Mouse (Mus musculus) kidney, postnatal 25 days (tissue): ENCODE results near the gene Qsox2.

Source experiments
- DNase-seq, 2 experiments: peaks; one replicate each; pipeline ENCODE4 v3.0.0; 2021; ENCODE audit warnings: mixed read lengths in 2 of 2

Gene Qsox2

DNA sequence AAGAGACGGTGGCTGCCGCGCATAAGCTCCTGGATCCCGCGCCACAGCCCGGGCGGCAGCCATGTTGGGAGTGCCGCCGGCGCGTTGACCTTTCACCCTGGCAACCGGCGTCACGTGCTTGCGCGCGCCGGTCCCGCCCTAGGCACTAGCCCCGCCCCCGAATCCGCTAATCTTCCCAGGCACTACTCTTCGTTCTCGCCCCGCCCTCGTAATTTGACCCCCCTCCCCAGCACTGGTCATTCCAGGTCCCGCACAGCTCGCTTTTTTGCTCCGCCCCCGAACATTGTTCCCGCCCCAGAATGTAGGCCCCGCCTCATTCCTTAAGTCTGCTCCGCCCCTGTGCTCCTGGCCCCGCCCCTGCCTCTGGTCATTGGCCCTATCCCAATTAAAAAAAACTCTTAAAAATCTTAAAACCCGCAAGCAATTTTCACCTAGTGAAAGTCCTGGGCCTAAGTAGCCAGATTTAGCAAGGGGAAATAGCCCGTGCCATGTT is at the start of gene Qsox2:
Gene Qsox2, minus strand, starts transcription at position 236 of the 493 bp plus-strand sequence.
- peak; percentile 98 for DNase-seq

DNA sequence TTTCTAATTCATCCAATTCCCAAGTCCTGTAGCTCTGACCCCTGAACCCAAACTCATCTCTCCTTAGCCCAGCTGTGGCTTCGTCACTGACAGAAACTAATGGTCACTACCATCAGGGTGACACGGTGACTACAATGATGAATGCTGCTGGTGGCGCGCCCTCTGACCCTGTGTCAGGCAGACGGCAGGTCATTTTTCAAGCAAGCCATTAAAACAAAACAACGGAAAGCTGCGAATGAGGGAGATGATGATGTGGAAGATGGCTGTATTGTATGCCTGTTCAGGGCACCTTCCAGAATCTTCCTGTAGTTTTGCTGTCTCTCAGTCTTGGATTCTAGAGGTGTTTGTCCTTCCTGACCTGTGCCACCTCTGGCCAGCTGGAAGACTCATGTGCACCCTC is 49.1 kb upstream of the Qsox2 start:
- no peak for DNase-seq

DNA sequence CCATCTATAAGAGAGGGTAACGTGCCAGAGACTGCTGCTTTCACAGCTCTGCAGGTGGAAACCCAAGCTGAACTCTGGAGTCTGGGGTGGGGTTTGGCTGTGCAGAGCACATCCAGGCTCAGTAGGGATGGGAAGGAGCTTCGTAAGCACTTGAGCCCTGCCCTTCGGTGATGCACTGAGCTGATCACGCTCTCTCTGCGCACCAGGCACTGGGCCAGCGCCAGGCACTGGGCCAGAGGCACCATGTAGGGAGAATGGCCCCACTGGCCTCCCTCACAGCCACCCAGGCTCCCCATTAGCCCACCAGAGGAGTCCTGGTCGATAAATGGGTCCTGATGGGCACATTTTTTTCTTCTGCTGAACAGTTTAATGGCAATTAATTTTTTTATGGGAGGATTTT is 48.5 kb upstream of the Qsox2 start:
- DNase-seq = peak; percentile 15 to 47

DNA sequence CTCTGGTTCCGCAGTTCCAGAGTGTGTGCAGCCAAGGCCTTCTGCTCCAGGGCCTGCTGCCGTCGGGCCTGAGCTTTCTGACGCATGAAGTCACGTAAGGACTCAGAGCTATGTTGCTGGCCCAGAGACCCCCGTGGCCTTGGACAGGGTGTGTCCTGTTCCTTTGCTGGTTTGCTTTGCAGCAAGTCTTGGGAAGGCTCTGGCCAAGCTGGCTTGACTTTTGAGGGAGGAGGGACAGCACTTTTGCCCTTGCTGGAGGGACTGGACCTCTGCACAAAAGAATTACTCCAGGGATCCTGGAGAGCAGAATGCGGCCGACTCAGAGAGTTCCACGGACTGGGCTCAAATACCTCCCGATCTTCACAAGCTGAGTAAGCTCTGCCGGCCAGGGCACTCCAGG is 43.3 kb upstream of the Qsox2 start:
- DNase-seq = peak in 1 of 2 experiments; percentile 48

DNA sequence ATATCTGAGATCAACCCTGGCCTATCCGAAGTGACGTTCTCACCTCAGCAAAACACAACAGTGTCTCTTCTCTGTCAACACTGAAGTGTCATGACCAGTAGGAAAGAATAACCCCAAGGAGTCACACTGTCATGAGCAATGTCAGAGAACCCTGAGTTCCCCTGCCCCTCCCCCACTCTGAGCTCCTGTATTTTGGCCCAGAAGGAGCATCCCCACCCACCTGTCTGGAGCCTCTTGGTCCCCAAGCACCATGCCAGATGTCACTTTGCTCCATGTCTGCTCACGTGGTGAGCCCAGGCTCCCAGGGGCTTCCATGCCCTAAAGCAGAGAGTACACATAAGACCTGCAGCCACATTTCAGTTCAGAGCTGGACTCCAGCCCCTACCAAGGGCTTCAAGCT is 42.4 kb upstream of the Qsox2 start:
- no peak for DNase-seq

DNA sequence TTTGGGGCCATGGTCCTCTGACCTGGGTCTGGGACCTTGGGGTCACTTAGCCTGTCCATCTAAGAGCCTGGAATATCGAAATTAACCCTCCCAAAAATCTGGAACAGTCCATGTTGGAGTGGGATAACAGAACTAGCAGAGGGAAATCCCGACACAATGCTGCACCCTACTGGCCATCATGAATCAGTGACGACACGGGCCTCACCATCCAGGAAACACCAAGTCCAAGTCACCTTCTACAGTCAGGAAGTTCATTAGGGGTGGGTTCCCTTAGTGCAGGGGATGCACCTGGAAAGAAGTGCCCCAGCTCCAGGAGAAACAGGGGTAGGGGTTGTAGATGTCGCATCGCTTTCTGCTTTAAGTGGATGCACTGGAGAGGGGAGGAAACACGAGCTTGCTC is 36.3 kb upstream of the Qsox2 start:
- peak; percentile 62 to 70 for DNase-seq

DNA sequence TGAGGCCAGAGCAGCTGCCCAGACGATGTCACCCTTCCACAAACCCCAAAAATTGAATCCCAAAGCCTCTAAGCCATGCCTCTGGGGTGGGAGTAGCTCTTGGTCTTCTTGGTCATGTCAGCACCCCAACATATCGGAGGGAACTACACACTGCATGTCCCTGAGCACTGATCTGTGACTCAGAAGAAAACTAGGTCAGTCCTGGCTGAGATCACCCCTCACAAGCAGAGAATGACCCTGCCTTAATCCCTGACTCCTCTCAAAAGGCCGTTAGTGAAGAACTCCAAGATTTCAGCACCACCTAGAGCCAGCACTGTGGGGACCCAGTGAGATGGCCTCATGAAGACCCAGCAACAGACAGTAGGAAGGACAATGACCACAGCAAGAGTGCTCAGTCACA is 30.9 kb upstream of the Qsox2 start:
- no peak for DNase-seq

DNA sequence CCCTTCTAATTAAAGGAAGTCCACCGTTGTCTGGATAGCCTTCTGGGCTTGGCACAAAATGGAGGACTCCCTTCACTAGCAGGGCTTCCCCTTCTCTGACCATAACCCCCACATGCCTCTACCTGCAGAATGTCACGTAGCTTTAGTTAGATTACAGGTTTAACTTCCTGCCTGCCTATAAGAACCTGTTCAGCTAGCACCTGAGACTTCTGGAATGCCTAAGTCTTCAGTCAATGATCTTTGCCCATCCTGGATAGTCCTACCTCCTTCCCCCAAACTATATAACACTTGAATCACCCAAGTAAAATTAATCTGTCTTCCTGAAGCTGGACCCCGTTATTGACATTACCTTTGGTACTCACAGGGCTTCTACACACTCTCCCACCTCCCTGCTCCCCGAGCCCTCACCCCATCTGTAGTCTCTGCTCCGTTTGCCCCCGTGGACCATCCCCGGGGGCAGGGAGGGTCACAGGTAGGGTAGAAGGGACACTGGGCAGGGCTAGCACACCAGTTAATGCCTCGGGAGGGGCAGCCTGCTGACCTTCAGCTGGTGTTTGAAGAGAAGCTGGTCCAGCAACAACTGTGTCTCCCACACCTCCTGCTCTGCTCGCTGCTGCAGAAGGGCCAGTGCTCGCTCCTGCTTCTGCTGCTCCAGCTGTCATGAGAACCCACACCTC is 28.9 kb upstream of the Qsox2 start:
- no peak for DNase-seq

DNA sequence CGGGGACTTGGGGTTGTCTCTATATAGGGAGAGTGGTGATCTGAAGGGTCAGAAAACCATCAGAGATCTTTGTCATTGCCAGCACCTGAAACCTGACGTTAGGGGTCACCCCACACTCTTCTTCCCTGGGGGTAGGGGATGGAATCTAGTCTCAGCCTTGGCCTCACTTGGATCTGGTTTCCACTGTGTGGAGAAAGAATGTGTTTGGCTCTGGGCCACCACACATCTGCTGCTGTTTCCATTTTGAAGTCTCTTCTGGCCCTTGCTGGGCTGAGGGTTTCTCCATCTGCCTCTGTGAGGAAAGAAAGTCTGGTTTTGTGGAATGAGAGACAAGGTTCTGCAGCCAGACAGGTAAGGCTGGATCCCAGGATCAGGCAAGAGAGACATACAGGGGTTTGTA is 27.8 kb upstream of the Qsox2 start:
- no peak for DNase-seq

DNA sequence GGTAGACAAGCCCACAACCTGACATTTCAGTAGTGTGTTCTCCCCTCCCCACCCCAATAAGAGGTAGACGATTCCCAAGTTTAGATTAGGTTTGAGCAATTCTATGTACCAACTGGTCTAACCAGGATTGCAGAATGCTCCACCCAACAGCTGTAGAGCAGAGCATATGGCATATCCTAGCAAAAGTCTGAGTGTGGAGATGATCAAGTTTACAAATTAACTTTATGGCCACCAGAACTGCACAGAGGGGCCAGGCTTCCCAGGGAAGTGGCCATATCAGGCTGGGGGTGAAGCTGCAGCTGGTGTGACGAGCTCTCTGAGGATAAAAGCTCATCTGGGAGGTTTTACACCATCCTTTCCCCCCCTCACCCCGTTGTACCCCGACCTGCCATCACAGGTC is 27.3 kb upstream of the Qsox2 start:
- DNase-seq = no peak

DNA sequence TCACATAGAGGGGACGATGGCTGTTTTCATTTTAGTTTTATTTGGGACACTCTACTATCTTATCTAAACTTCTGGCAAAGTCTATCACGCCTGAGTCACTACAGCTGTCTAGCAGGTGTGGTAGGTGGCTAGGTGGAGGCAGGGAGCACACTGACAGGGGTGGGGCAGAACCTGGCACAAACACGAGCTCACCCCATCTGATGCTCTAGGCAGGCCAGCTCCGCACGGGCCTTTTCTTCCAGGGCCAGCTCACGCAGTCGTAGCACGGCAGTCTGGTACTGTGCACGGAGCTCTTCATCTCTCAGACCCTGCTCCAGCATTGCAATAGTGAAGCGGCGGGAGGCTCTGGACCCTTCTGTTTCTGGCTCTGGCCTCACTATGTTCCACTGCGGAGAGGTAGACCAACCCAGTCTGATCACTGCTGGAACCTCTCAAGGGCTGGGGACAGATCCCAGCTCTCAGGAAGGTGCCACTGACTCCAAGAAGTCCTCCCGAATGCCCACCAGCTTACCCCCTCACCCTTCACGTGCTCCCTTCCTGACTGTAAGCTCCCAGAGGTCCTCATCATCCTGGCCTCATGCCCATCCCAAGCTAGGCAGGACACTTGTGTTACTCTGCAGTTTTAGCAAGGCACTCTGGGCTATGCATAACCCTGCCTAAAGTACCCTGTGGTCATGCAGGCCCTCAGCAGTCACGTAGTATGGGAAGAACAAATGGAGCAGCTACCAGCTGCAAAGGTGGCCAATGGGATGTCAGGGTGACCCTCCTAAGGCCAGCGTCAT is 20.2 kb upstream of the Qsox2 start:
- no peak for DNase-seq

DNA sequence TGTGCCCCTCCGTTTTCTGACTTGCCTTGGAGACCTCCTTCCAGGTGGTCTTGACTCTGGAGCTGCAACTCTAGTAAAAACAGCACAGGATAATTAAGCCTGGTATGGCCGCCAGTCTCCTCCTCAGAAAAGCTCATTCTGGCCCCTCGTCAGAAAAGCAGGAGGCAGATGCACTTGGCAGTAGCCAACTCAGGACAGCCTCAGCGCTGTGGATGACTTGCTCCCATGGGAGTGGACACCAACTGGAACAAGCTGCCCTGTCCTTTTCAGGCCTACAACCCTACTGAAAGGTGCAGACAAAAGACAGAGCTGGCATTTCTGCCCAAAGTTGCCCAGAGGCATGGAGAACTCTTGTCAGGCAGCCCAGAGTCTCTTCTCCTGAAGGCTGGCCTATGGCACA is 17.5 kb upstream of the Qsox2 start:
- DNase-seq = no peak

DNA sequence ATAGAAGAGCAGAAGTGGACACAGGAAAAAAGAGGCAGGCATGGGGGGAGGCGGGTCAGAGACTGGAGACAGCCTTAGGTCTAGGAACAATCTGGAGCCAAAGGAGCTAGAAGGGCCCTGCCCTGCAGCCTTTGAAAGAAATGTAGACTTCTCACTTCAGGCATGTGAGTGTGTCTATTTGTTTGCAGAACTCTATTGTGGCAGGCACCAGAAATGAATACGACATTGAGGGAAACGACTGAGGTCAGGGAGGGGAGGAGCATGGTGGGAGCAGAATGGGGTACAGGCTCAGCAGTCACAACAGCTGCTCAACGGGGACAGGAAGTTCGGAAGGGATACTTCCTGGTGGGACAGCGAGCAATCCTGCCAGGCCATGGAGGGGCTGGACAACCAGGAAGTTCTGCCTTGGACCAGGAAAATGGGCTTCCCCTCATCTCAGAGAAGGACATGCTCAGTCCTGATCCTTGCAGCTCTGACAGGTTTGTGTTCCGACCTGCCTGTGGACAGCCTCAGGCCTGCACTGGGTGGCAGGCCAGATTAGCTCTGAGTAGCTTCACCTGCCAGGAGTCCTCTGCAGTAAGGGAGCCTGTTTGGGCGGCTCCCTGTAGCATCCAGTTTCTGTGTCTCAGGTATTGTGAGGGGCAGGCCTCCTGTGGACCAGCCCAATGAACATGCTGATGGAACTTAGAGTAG is 15.3 kb upstream of the Qsox2 start:
- DNase-seq = no peak

DNA sequence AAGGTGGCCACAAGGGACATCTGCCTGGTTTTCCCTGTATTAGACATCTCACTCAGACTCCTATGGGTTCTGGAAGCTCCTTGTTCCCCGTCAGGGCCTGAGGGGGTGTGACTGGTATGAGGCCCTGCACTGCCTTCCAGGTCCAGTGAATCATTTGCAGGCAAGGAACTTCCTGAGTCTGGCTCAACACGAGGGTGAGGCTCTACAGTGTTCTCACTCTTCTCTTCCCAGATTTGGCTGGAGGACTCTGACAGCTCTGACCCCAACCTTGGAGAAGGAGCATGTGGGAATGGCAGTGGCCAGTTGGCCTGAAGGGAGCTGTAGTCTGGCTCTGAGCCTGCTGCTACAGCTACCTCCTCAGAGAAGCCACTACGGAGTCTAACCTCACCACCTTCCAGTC is 10.2 kb upstream of the Qsox2 start:
- DNase-seq = no peak

DNA sequence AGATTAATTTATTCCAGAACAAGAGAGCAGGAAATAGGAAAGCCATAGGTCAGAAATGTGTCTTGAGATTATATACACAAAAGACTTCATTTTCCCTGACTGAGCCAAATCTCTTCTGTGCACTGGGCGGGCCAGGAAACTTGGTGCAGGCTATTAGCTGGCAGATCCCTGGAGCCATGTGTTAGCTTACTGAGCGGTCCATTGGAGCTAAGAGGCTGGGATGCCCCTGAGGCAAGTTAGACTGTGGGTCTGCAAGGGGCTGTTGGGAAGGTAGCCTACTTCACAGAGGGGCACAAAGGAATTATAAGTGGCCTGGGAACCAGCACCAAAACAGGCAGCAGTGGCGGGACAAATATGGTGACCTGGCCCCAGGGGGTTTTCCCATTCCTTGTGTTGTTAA is 3.5 kb upstream of the Qsox2 start:
- DNase-seq = no peak

DNA sequence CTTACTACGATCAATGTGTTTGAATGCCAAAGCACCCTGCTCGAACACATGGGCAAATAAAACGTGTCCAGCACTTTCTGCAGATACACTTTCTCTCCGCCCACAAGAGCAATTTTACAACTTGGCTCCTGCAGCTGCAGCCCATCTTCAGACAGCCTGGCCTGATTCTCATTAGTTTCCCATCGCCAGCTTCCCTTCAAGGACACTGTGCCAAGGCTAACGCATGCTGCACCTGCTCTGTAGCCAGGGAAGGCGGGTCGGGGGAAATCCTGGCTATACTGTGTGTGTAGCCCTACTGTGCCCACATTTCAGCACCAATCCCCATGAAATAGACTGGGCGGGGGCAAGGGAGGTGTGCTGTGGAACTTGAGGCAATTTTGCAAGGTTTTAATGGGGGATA is 3.0 kb upstream of the Qsox2 start:
- no peak for DNase-seq

DNA sequence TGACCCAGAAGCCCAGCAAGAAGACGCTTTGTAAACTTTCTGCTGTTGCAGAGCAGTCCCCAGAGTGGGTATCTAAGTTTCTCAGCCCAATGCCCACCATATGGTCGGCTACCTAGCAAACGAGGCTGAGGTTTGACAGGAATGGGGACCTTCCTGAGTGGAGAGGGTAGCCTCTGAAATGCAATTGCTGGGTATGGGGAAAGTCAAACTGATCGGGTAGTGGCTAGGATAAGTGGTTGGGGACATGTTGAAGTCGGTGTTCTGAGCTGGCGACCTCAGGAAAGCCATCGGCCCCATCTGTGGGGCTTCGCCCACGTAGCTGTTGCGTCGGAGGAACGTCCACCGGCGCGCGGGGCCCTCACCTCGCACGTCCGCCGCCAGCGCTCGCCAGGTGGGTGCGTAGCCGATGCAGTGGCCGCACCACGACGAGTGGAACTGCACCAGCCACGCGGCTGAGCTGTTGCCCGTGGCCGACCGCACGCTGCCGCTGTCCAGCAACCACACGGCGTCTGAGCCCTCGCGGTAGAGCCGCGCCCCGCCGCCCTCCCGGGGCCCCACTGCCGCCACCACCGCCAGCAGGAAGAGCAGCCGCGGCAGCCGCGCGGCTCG is 540 bp downstream of the Qsox2 start:
- no peak for DNase-seq

DNA sequence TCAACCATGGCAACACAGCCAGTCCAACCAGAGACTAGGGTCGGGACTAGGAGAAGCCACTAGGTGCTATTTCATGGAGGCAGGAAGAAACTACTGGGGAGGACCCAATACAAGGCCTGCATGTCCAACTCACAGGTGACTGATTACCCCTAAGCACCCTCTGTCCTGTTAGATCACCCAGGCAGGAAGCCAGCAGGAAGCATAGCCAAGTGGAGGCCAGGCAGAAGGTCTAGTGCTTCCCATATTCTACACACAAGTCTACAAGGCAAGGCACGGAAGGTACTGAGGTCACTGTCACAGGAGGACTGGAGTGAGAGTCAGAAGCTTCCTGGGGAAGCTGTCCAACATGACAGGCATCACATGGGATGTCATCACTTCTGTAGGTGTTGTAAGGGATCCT is 2.6 kb downstream of the Qsox2 start:
- DNase-seq = no peak

DNA sequence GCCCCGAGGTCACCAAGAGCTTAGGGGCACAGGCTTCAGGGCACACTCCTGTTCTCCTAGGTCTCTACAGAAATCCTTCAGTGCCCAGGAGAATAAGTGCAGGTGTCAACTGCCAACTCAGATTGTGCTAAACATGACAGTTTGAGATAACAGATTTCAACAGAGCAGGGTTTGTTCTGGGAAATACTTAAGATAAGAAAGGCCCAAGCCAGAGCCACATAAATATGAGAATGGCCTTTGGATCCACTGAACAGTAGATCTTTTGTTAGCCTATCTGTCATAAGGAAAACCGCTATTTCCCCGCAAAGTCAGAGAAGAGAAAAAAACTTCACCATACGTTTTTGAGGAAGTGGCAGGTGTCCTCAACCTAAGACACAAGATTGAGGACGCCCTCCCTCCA is 3.1 kb downstream of the Qsox2 start:
- DNase-seq = no peak

DNA sequence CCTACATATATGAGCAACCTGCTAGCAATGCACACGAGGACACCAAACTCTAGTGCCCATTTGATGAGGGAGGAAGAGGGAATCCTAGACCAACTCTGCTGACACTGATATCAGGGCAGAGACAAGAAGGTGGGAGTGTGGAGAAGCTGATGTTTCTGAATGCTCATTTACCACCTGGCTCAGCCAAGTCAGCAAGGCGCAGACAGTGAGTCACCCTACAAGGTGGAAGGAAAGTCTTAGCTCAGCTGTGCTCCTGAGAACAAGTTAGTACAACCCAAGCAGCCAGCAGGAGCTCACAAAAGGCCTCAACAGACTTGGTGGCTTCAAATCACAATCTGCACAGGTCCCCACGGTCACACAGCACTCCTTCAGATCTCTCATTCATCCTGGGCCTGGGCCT is 6.0 kb downstream of the Qsox2 start:
- DNase-seq = no peak

DNA sequence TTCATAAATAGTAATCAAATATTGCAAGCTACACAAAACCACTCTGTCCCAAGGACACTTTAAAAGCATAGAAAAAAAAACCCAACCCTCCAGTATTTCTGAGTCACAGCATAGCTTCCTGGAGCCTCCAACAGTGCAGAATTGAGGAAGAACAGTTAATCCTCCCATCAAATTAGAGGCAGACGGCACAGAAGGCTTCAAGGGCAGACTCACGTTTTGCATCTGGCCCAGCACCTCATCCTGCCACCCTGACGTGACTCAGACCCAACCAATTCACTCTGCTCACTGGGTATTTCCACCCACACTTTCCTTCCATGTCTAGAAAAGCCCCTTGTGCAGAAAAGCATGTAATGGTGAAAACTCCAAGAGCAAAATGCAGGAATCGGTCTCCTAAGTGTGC is 7.1 kb downstream of the Qsox2 start:
- DNase-seq = no peak

DNA sequence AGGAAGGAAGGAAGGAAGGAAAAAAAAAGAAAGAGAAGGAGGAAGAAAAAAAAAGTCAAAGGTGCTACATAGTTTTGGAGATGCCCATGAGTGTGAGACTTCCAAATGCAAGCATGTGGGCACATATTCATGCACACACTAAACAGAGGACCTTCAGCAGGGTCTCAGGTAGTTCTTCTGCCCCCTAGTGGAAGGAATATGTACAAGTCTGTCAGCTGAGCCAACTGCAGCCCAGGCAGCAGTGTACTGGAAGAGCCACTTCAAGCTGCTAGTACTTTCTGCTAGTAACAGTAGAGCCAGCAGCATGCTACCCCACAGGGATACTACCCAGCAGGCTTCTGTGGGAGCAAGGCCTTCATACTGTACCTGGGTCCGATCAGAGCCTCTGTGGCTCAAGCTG is 9.5 kb downstream of the Qsox2 start:
- peak; percentile 25 to 52 for DNase-seq

DNA sequence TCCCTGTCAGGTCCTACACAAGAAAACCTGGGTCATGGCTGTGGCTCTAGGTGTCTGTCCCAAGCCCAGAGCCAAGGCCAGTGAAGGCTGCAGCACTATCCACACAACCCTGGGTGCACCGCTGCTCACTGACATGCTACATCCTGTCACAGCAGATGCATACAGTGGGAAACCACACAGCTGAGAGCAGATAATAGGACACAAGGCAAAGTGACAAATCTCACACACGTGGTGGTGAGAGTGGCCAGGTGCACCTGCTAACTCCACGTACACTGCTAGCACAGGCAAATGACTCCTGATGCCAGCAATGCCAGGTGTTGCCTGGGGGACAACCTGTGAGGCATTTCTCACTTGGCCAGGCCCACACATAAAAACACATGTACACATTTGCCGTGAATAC is 12.1 kb downstream of the Qsox2 start:
- DNase-seq = no peak

DNA sequence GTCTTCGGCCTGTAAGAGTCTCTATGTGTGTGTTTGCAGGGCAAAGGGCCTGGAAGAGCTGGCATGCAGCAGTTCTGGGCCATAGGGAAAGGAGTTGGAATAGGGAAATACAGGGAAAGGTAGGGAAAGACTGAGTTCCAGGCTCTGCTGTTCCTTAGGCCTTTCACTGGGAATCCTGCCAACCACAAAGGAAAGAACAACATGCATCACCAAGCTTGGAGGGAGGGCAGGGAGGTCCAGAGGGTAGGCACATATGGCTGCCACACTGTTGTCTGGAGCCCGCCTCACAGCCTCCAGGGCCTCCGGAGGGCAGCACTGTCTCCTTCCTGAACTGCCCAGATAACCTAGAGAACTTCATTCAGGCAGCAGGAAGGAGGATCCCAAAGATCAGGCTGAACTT is 13.4 kb downstream of the Qsox2 start:
- no peak for DNase-seq
